Mouse (Mus musculus) hindbrain, postnatal 0 days (tissue): ENCODE data around the gene Plcb3. TPM values are rescaled to one million over a fixed set of nuclear protein-coding genes. Genes with fewer than 3 reads are reported as not detected.
"Not testable (repeated sequence)": the region's sequence is repeated elsewhere in the genome, so short reads cannot be mapped to it uniquely, and the experiment has no call there.

Experiments used
- ATAC-seq: fragments of 200-750 bp; cut with Nextera tagmentation; 2 replicates; pipeline ENCODE4 v1.8.0; 2017; ENCODE audit warnings: mild to moderate bottlenecking, moderate TSS enrichment, moderate library complexity
- DNase-seq: peaks from one replicate; pipeline ENCODE4 v3.0.0-alpha.2; 2015; ENCODE audit warnings: low spot score
- H3K27ac ChIP-seq: fragments of 300-500 bp; sonication (generic); 2 replicates; pipeline ENCODE4 v1.5.1; 2014; ENCODE audit warnings: mild to moderate bottlenecking
- H3K27me3 ChIP-seq: fragments of 300-500 bp; sonication (generic); 2 replicates; pipeline ENCODE4 v1.6.1; 2014; ENCODE audit warnings: low read length, mixed read lengths; ENCODE audit not compliant: insufficient read depth
- H3K36me3 ChIP-seq: fragments of 300-500 bp; sonication (generic); 2 replicates; pipeline ENCODE4 v1.6.1; 2014; ENCODE audit warnings: low read length, mixed read lengths; ENCODE audit not compliant: insufficient read depth
- H3K4me1 ChIP-seq: fragments of 300-500 bp; sonication (generic); 2 replicates; pipeline ENCODE4 v1.6.1; 2014; ENCODE audit warnings: antibody characterized with exemption, low read length, mixed read lengths; ENCODE audit not compliant: insufficient read depth
- H3K4me2 ChIP-seq: fragments of 300-500 bp; sonication (generic); 2 replicates; pipeline ENCODE4 v1.6.1; 2014; ENCODE audit warnings: low read depth, mild to moderate bottlenecking, low read length, moderate library complexity, mixed read lengths
- H3K4me3 ChIP-seq: fragments of 300-500 bp; sonication (generic); 2 replicates; pipeline ENCODE4 v1.5.1; 2014; ENCODE audit warnings: low read length
- H3K9ac ChIP-seq: fragments of 300-500 bp; sonication (generic); replicated peaks from 2 replicates; pipeline ENCODE4 v1.6.1; 2014; ENCODE audit warnings: mild to moderate bottlenecking, low read length, moderate library complexity, mixed read lengths
- H3K9me3 ChIP-seq: fragments of 300-500 bp; sonication (generic); 2 replicates; pipeline ENCODE4 v1.6.1; 2016; ENCODE audit warnings: low read length, mixed read lengths
- CTCF ChIP-seq: IDR thresholded peaks from 2 replicates; pipeline ENCODE4 v1.5.1; 2016; ENCODE audit warnings: antibody characterized with exemption, control low read depth, low read depth
- WGBS: fragments of 180-500 bp; shearing (Covaris S2); extraction: QIAGEN DNeasy Blood & Tissue Kit; methylation state at CpG from one replicate; pipeline ENCODE4 v1.1.7; 2014; 5-methylcytosine and 5-hydroxymethylcytosine counted together
- polyA plus RNA-seq: library from polyadenylated mRNA; unstranded; fragments of >200 nt; fragmentation: Nextera tagmentation; extraction: Ambion mirVana; gene quantifications from 2 replicates; pipeline ENCODE4 v1.2.1, GENCODE M21; 2015
- total RNA-seq: library from RNA; depleted of rRNA; stranded (reverse); fragments of >200 nt; gene quantifications from 2 replicates; pipeline ENCODE4 v1.2.3, GENCODE M21; 2014

Gene Plcb3
- total and polyA plus RNA-seq, 2 experiments from 2014 or later: 11.1 to 18.5 TPM

DNA sequence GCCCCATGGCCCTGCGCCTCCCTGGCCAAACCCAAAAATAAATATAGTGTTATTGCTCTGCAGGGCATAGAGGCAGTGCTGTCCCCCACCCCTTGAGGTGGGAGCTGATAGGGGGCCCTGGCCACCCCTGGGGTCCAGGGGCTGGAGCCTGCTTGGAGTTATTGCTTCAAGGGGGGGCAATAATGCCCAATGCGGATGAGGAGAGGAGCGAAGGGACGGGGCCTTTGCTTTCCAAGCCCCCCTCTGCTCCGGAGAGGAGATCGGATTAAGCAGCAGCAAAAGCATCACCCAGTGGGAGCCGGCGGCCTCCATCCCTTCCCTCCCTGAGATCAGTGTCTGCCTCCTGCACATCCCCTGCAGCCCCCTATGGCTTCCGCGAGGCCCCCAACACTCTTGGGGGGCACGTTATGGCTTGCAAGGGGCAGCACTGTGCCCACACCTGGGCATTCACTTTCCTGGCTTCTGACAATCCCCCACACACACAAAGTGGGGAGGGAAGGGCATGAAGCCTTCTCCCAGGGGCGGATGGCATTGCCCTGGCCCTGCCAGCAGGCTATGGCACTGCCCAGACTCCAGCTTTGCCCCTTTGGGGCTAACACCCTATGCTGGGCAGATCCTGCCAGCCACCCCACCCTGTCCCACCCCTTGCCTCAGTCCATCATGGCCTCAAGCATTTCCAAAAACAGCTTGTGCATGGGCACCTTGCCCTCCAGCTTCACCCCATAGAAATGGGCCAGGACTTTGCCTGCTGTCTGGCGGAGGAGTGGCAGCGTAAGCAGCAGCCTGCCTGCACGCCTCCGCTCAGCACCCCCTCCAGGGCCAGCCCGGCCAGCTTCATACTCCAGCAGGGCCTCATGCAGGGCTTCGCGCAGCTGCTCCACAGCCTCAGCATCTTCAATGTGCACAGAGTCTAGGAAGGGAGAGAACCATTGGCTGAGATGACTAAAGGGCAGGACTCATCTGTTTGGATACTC, 64.9 kb downstream of the Plcb3 start:
- no peak for TF ChIP-seq CTCF
- no peaks in the 10 kb centered on the region for H3K27me3 ChIP-seq
- no peak for ATAC-seq
- H3K36me3 ChIP-seq: peaks cover 35% of the 10 kb centered on the region
- H3K4me3 ChIP-seq: no peak overlapping the region
- peak overlapping the region; percentile 25 for H3K4me2 ChIP-seq
- H3K9ac ChIP-seq: no peak overlapping the region; the same call in 1 of the 2 replicates
- H3K27ac ChIP-seq: no peak overlapping the region
- H3K4me1 ChIP-seq: peaks cover 10% of the 10 kb centered on the region; the same call in 1 of the 2 replicates
- 78% methylated on average over 19 of the region's 19 CpGs for WGBS
- no peaks in the 10 kb centered on the region for H3K9me3 ChIP-seq
- no peak for DNase-seq

DNA sequence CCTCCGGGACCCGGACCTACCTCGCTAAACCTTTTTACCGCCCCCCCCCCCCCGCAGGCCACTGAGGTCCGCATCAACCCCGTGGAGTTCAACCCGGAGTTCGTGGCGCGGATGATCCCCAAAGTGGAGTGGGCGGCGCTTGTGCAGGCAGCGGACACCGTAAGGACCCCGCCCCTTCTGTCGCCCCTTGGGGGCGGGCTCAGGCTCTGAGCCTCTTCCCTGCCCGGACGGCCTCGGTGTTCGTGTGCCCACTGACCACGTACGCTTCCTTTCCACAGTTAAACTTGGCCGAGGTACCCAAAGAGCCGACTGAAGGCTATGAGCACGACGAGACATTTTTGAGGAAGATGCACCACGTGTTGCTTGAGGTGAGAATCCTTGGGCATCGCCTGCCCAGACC, 66.0 kb downstream of the Plcb3 start:
- WGBS: under 1% methylated on average over 29 of the region's 30 CpGs
- not testable (repeated sequence) for H3K27me3 ChIP-seq, H3K9me3 ChIP-seq
- H3K27ac ChIP-seq: peak overlapping the region; percentile 98
- peak; percentile 54 for DNase-seq
- H3K4me3 ChIP-seq: peak overlapping the region; percentile 55
- peak; percentile 13 for ATAC-seq
- H3K36me3 ChIP-seq: peaks cover 42% of the 10 kb centered on the region
- peaks cover 10% of the 10 kb centered on the region; the same call in 1 of the 2 replicates for H3K4me1 ChIP-seq
- H3K9ac ChIP-seq: peak overlapping the region; percentile 63
- H3K4me2 ChIP-seq: peak overlapping the region; percentile 73

DNA sequence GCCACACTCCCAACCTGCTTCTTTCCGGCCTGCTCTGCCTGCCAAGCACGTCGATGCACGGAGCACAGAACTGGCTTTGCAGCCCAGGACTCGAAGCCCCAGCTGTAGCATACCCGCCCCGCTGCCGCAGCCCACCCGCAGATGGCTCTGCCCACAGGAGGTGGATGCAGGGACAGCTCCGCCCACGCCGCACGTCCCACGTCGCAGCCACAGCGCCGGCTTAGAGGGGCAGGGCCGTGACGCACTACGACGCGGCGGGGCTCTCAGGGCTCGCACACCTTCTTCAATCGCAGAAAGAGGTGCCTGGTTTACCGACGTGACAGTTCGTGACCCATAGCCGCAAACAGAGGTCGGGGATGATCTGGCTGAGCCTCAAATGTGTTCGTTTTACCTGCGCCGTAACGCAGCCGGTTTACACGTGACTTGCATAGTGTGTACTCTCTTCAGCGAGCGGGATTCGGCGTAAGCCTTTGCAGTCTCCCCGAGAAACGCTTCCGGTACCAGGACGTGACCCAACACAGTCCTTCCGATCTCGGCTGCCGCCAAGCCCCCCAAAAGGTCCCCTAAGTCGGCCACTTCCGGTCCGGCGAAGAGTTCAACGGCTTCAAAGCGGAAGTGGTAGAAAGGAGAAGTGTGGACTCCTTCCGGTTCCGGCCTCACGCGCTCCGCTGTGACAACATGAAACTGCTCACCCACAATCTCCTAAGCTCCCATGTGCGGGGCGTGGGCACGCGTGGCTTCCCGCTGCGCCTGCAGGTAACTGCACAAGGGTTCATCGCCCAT, 66.6 kb downstream of the Plcb3 start, which contains the start of the genes Trmt112 and Prdx5:
Gene Trmt112, plus strand, starts transcription at position 192 of the 783 bp plus-strand sequence.
Gene Prdx5, minus strand, starts transcription at position 600 of the 783 bp plus-strand sequence.
- Histone ChIP-seq H3K4me3 (peak within 1 kb of the TSS; percentile 55), H3K4me1 (peaks cover 10% of the 10 kb centered on the region; the same call in 1 of the 2 replicates), H3K27me3 (no peaks in the 10 kb centered on the region), H3K9ac (peak within 1 kb of the TSS; percentile 63), H3K9me3 (no peaks in the 10 kb centered on the region), H3K36me3 (peaks cover 42% of the 10 kb centered on the region), H3K4me2 (peak within 1 kb of the TSS; percentile 73), H3K27ac (peak within 1 kb of the TSS; percentile 98)
- under 1% methylated on average over 65 of the region's 65 CpGs for WGBS
- TF ChIP-seq CTCF: no peak; the same call in 1 of the 2 replicates
- ATAC-seq (peak; percentile 96), DNase-seq (peak; percentile 99)

DNA sequence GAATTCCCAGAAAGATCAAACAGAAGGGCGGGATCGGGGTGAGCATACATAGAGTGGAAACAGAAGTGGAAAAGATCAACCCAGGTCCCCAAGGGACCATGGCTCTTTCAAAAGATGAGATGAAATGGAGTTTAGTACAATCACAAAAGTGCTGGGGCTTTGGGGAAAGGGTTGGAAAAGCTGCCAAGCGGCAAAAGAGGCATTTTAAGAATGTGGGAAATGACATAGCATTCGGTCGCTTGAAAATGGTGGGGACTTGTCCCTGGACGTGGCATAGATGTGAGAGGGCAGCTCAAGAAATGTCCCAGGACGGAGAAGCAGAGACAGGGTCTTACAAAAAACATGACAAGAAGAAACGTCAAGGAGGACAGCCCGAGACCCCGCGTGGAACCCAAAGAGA, 67.2 kb downstream of the Plcb3 start:
- WGBS: 11% methylated on average over 11 of the region's 11 CpGs
- peak; percentile 38 for DNase-seq

DNA sequence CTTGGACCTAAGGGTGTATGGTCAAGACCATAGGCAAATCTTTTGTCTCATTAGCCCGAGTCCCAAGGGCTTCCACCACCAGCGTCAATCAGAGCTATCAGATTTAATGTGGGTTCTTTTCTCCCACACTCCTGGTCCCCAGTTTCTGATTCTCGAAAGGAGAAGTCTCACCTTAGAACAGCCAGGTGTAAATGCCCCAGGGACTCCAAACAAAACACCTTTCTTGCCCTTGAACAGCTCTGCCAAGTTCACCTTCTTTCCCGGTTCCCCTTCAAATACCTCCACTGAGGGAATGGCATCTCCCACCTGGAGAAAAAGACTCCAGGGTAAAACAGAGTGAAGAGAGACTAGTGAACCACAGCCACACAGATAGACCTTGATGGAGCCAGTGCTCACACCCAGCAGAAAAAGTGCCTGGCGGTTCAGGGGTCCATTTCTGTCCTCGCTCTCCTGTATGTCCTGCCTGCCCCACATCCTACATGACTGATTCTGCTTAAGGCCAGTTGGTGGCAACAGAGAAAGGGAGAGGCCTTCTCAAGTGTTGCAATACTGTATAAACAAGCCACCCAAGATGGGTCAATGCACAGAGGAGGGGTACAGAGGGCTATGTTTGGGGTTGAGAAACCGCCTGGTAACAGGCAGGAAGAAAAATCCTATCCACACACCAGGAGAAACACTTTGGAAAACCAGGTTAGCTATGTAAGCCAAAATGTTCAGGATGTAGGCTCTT, 68.3 kb downstream of the Plcb3 start:
- no peak for TF ChIP-seq CTCF
- WGBS: 87% methylated on average over 7 of the region's 7 CpGs
- Histone ChIP-seq H3K9me3 (no peaks in the 10 kb centered on the region), H3K27me3 (no peaks in the 10 kb centered on the region), H3K4me2 (peak overlapping the region; percentile 73), H3K9ac (no peak overlapping the region; the same call in 1 of the 2 replicates), H3K4me1 (peaks cover 10% of the 10 kb centered on the region; the same call in 1 of the 2 replicates), H3K4me3 (peak overlapping the region; percentile 55), H3K27ac (no peak overlapping the region), H3K36me3 (peaks cover 34% of the 10 kb centered on the region)
- no peak for DNase-seq
- ATAC-seq: no peak

More for the DNA sequence above, 67.2 kb downstream of the Plcb3 start:
- no peaks in the 10 kb centered on the region for H3K9me3 ChIP-seq
- peak overlapping the region; percentile 55 for H3K4me3 ChIP-seq
- peaks cover 10% of the 10 kb centered on the region; the same call in 1 of the 2 replicates for H3K4me1 ChIP-seq
- peak overlapping the region; percentile 73 for H3K4me2 ChIP-seq
- peak overlapping the region; percentile 63 for H3K9ac ChIP-seq
- ATAC-seq: no peak
- no peaks in the 10 kb centered on the region for H3K27me3 ChIP-seq
- peak overlapping the region; percentile 98 for H3K27ac ChIP-seq
- no peak for TF ChIP-seq CTCF
- H3K36me3 ChIP-seq: peaks cover 42% of the 10 kb centered on the region

DNA sequence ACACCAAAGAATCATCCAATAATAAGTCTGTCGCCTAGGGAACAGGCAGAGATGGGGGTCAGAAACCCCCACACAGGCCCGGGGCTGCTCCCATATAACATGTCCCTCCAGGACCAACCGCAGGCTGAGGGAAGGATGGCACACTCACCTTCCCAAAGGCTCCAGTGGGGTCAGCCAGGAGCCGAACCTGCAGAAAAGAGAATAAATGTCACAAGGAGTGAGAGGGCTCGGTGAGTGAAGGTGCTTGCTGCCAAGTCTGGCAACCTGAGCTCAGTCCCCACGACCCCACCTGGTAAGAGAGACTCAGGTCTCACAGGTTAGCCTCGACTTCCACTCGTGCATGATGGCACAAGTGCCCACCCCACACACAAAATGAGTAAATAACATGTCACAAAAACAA, 69.2 kb downstream of the Plcb3 start:
- no peak overlapping the region for H3K4me3 ChIP-seq
- H3K4me2 ChIP-seq: no peak overlapping the region
- peaks cover 25% of the 10 kb centered on the region for H3K36me3 ChIP-seq
- H3K9me3 ChIP-seq: no peaks in the 10 kb centered on the region
- H3K9ac ChIP-seq: no peak overlapping the region
- 91% methylated on average over 8 of the region's 8 CpGs for WGBS
- no peak for DNase-seq
- H3K4me1 ChIP-seq: peaks cover 10% of the 10 kb centered on the region; the same call in 1 of the 2 replicates
- TF ChIP-seq CTCF: no peak
- no peak overlapping the region for H3K27ac ChIP-seq
- no peak for ATAC-seq
- H3K27me3 ChIP-seq: no peaks in the 10 kb centered on the region
